Mouse (Mus musculus) erythroblast, embryonic 14.5 days (primary cell): Measurements from ENCODE around the gene Zfp219.

Experiments
- GATA1 ChIP-seq: IDR thresholded peaks from 2 replicates; pipeline ENCODE4 v1.6.1; 2012; ENCODE audit warnings: low read length, inconsistent platforms, mixed read lengths
- TAL1 ChIP-seq: IDR thresholded peaks from 3 replicates; pipeline ENCODE4 v1.6.1; 2012; ENCODE audit warnings: low read length, inconsistent platforms, mixed read lengths

DNA sequence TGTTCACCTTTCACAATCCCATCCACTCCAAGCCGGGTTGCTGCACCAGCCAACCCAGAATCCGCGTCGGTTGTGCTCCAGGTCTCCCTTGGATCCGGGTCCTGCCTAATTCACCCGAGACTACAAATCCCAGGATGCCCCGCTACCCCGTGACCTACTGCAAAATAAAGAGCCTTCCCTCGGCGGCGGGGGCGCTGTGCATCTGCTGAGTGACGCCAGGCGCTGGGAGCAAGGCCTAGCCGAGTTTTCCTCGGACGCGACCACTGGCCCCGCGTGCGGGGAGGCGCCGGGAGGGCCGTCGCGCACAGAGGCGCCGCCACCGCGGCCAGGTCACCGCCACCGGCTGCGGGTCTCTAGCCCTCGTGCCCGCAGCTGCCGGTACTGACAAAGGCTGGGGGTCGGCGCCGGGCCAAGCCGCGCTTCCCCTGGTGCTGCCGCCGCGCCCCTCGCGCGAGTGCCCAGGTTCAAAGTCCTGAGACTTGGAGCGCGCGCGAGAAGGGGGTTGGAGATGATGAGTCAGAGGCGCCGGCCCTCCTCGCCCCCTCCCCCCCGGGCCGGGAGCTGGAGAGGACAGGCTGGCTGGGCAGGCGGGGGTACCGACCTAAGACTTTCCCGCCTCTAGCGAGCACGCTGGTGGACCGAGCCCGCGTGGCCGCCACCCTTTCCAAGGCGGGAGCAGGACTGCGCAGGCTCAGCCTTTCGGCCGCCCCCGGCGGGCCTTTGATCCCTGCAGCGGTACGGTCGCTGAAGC is 768 bp downstream of the Zfp219 start:
- TF ChIP-seq GATA1 (no peak), TAL1 (no peak)
